Mouse (Mus musculus) activated CD4-positive, CD25-positive, alpha-beta regulatory T cell, adult 9 weeks (primary cell): ENCODE measurements around the gene Pcyt1b. TPM values are rescaled to one million over a fixed set of nuclear protein-coding genes. Genes with fewer than 3 reads are reported as not detected.

Experiments
- polyA plus RNA-seq: library from polyadenylated mRNA; unstranded; fragments of 100-300 nt; shearing (Covaris generic); gene quantifications from one replicate; pipeline ENCODE4 v1.2.1, GENCODE M21; 2017

The Pcyt1b gene
- polyA plus RNA-seq: 4.2 TPM

DNA sequence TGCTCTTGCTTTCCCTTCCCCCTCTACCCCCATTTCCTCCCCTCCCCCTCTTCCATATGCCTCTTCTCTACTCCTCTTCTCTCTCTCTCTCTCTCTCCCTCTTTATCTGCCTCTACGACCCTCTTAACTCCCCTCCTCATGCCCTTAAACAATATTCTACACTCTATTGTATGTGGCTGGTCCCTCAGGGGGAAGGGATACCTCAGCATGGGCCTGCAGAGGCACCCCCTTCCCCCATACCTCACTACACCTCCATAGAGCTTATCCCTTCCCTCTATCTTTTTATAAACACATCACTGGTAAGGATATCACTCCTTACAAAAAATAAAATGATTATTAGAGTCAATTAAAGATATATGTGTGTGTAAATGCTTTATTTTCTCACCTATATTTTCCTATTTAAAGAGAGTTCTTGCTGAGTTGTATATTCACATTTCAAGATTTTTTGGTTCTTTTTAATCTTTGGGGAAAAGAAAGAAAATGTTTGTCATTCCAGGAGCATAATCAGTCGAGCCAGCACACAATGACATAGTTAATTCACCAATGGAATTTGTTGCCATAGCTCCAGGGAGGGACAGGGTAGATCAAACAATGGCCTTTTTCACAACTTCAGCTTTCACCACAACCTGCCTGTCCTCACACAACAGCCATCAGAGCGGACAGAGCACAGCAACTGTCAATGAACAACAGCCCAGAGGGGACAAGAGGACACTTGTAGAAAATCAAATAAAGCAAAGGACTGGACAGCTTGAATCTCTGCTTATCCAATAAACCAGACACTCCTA lies at the start of gene Pcyt1b:
Pcyt1b (plus strand) TSS at position 646 of the 785 bp plus-strand sequence.

DNA sequence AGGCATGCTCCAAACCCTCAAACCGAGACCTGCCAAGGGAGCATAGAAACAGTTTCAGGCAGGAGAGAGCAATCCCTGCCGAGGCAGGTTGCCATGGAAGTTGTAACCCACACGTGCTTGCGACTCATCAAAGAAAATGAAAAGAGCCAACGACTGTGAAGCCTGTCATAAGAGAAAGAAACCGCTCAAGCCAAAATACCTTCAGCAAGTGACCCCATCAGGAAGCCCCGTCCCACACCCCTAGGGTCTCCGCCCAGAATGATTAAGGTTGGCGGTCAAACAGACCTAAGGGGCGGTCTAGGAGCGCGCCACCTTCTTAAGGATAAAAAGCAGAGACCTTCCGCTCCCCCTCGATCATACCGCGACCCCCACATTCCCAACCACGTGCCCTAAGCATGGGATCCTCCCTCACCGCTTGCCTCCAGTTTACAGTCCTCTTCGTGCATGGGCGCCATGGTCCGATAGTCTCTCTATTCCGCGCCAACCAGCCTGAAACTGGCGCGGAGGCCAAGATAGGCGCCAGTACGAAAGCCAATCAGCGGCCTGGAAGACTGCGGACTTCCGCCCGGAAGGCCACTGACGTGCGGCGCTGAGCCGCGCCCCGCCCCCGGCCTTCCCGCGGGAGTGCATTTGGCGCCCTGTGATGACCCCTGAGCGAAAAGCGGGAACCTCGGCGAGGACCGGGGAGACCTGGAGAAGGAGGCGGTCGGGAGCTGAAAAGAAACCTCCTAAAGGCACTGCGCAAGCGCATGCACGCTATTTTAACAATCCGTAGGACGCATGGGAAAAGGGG lies 22.8 kb upstream of the Pcyt1b start, which contains the start of gene Pola1:
Pola1 (minus strand) TSS at position 499 of the 793 bp plus-strand sequence.

Other genes with a start within 250 kb of the Pcyt1b start
- 14.0 TPM for gene Pola1, start 22.7 kb upstream of the Pcyt1b start, polyA plus RNA-seq
- gene Pdk3, start 177.3 kb downstream of the Pcyt1b start, polyA plus RNA-seq: 29.9 TPM